Mouse (Mus musculus): ENCODE data around the gene Glo1. TPM values are rescaled to one million over a fixed set of nuclear protein-coding genes. Genes with fewer than 3 reads are reported as not detected.

Gene Glo1
- polyA plus RNA-seq, 1 experiment: 124 TPM

DNA sequence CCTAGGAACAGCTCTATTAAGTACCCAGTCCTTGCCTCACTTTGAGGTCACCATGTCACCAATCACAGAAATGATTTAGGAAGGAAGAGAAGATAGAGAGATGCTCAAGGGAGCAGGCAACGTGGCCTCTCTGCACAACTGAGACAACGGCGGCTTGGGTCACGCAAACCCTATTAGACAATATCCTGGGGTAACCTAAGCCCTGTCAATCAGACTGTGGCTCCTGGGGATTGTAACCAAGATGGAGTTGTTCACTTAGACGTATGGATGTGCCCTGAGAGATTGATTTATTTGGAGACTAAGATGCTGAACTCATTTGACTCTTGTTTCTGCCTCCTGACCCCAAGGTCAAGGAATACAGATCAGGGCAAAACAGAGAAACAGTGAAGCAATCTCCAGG is 32.3 kb downstream of the Glo1 start:
- TF ChIP-seq CTCF (IDR thresholded peaks at IDR 0.05; ENCODE audit: borderline replicate concordance, insufficient read depth, low read length) (no peak), POLR2A (IDR thresholded peaks at IDR 0.05; ENCODE audit: low read depth, low read length) (no peak)
- Histone ChIP-seq H3K4me1 (ENCODE audit: control insufficient read depth, insufficient read depth, low read length) (no peaks in the 10 kb centered on the region), H3K4me3 (ENCODE audit: insufficient read depth, low read length) (no peak overlapping the region), H3K27ac (ENCODE audit: insufficient read depth, low read length) (no peak overlapping the region)

DNA sequence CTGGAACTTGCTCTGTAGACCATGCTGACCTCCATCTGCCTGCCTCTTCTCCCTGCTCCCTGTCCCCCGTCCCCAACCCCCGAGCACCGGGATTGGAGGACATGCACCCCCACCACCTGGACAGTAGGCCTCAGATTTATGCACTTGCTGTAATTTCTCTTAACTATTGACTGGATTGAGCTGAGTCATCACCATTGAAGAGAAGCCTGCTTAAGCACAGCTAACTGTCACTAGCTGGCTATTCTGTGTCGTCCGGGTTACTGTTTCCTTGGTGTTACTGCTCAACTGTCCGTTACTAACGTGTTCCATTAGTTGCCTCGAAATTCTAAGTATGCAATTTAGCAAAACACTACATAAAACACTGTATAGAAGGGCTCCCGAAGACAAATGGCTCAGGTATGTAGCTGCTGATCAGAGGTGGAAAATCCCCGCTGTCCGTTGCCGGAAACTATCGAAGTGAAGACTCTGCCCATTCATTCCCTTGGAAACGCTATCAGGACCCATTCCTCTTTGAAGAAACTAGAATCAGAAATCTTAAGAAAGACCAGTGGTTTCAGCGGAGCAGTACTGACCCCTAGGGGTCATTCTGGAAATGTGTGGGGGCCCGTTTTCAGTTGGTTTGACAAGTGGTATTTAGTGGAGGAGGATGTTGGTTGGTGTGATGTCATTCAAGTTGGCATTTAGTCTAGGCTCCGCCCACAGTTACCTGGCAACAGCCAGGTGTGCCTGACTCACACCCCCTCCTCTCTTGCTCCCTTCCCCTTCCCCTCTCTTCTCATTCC is 36.1 kb downstream of the Glo1 start:
- no peak overlapping the region for H3K4me3 ChIP-seq (ENCODE audit: insufficient read depth, low read length)
- H3K4me1 ChIP-seq (ENCODE audit: control insufficient read depth, insufficient read depth, low read length): no peaks in the 10 kb centered on the region
- no peak overlapping the region for H3K27ac ChIP-seq (ENCODE audit: insufficient read depth, low read length)
- no peak for TF ChIP-seq POLR2A (IDR thresholded peaks at IDR 0.05; ENCODE audit: low read depth, low read length)
- TF ChIP-seq CTCF (IDR thresholded peaks at IDR 0.05; ENCODE audit: borderline replicate concordance, insufficient read depth, low read length): no peak

DNA sequence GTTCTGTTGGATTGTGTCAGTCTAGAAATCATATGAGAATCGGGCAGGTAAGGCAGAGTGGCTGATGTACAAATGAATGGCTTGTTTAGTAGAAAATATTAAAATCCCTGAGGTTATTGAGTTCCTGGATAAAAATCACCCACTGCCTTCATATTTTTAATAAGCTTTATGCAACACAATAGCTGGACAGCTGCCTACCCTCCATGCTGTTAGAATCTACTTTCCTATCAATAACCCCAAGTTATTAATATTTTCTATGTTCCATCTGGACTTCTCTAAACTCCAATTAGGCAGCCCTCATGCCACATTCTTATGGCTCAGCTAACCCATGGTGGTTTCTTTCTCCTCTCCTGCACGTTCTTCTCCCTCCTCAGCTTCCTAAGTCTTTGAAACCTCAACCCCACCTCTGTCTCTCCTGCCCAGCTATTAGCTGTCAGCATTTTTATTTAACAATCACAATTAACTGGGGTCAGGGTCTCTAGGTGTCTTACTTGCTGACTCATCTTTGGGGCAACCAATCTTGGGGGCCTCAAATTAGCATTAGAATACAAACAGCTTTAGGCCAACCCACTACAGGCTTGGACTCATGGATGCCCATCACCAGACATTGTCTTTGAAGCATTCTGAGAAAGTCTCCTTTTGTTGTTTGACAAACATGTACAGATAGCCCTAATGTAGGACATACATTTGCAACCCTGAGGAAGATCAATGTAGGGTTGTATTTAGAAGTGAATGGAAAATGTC is 43.2 kb downstream of the Glo1 start:
- TF ChIP-seq CTCF (IDR thresholded peaks at IDR 0.05; ENCODE audit: borderline replicate concordance, insufficient read depth, low read length) (no peak), POLR2A (IDR thresholded peaks at IDR 0.05; ENCODE audit: low read depth, low read length) (no peak)
- no peak overlapping the region for H3K4me3 ChIP-seq (ENCODE audit: insufficient read depth, low read length)
- no peak overlapping the region for H3K27ac ChIP-seq (ENCODE audit: insufficient read depth, low read length)
- H3K4me1 ChIP-seq (ENCODE audit: control insufficient read depth, insufficient read depth, low read length): no peaks in the 10 kb centered on the region

DNA sequence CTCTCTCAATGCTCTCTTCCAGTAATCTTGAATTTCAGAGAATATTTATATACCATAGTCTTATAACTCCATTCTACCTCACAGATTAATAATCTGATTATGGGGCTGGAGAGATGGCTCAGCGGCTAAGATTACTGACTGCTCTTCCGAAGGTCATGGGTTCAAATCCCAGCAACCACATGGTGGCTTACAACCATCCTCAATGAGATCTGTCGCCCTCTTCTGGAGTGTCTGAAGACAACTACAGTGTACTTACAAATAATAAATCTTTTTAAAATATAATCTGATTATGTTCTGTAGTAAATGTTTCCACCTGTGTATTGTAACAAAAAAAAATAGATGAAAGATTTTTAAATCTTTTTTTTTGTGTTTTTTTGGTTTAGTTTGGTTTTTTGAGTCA is 44.4 kb downstream of the Glo1 start:
- no peak for TF ChIP-seq CTCF (IDR thresholded peaks at IDR 0.05; ENCODE audit: borderline replicate concordance, insufficient read depth, low read length)
- TF ChIP-seq POLR2A (IDR thresholded peaks at IDR 0.05; ENCODE audit: low read depth, low read length): no peak
- no peak overlapping the region for H3K27ac ChIP-seq (ENCODE audit: insufficient read depth, low read length)
- H3K4me3 ChIP-seq (ENCODE audit: insufficient read depth, low read length): no peak overlapping the region
- H3K4me1 ChIP-seq (ENCODE audit: control insufficient read depth, insufficient read depth, low read length): no peaks in the 10 kb centered on the region

DNA sequence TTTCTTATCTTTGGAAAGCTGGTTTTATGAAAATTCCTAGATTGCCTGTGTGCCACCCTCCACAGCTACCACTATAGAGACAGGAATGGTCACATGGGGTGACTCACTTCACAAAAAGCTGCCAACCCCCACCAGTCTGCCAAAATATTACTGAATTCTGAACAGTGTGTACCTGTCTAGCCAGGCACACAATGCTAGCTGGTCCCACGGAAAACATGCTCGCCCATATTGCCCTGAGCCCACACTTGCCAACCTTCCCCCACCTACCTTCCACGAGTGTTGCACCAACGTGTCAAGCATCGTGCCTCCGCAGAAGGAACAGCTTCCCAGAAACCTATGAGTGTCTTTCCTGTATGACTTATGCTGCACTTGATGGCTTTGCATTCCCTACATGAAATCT is 45.5 kb downstream of the Glo1 start:
- H3K4me3 ChIP-seq (ENCODE audit: insufficient read depth, low read length): no peak overlapping the region
- TF ChIP-seq POLR2A (IDR thresholded peaks at IDR 0.05; ENCODE audit: low read depth, low read length) (no peak), CTCF (IDR thresholded peaks at IDR 0.05; ENCODE audit: borderline replicate concordance, insufficient read depth, low read length) (no peak)
- no peak overlapping the region for H3K27ac ChIP-seq (ENCODE audit: insufficient read depth, low read length)
- H3K4me1 ChIP-seq (ENCODE audit: control insufficient read depth, insufficient read depth, low read length): peaks cover 5% of the 10 kb centered on the region

GRCm38 (mm10) chr17:30580781-30581180 is 45.9 kb downstream of the Glo1 start:
- peaks cover 5% of the 10 kb centered on the region for H3K4me1 ChIP-seq (ENCODE audit: control insufficient read depth, insufficient read depth, low read length)
- TF ChIP-seq CTCF (IDR thresholded peaks at IDR 0.05; ENCODE audit: borderline replicate concordance, insufficient read depth, low read length) (no peak), POLR2A (IDR thresholded peaks at IDR 0.05; ENCODE audit: low read depth, low read length) (no peak)
- no peak overlapping the region for H3K4me3 ChIP-seq (ENCODE audit: insufficient read depth, low read length)
- no peak overlapping the region for H3K27ac ChIP-seq (ENCODE audit: insufficient read depth, low read length)

DNA sequence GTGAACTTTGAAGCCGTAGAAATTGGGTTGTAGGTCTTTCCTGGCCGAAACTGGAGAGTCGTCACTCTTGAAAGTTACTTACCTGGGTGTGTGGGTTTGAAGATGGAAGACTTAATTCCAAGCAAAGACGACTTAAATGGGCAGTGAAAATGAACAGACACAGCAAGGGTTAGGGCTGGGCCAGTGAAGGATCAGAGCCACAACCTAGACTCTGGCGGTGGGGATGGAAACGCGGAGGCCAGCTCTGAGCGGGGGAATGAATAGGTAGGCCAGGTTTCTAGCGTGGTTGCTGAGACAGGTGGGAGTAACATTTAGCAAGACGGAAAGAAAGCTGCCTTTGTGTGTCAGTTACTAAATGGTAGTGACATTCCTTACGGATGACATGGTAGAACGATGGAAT is 49.7 kb downstream of the Glo1 start:
- no peak for TF ChIP-seq POLR2A (IDR thresholded peaks at IDR 0.05; ENCODE audit: low read depth, low read length)
- TF ChIP-seq CTCF (IDR thresholded peaks at IDR 0.05; ENCODE audit: borderline replicate concordance, insufficient read depth, low read length): no peak
- Histone ChIP-seq H3K4me1 (ENCODE audit: control insufficient read depth, insufficient read depth, low read length) (peaks cover 5% of the 10 kb centered on the region), H3K4me3 (ENCODE audit: insufficient read depth, low read length) (peak overlapping the region; percentile 48), H3K27ac (ENCODE audit: insufficient read depth, low read length) (no peak overlapping the region)

GRCm38 (mm10) chr17:30575941-30576773 is 50.5 kb downstream of the Glo1 start, which contains the start of gene Btbd9:
TSS of gene Btbd9 (minus strand) at chr17:30576488.
- Histone ChIP-seq H3K27ac (ENCODE audit: insufficient read depth, low read length) (peak within 1 kb of the TSS; percentile 20; the same call in 1 of the 2 replicates), H3K4me3 (ENCODE audit: insufficient read depth, low read length) (peak within 1 kb of the TSS; percentile 55), H3K4me1 (ENCODE audit: control insufficient read depth, insufficient read depth, low read length) (peaks cover 5% of the 10 kb centered on the region)
- TF ChIP-seq CTCF (IDR thresholded peaks at IDR 0.05; ENCODE audit: borderline replicate concordance, insufficient read depth, low read length) (no peak), POLR2A (IDR thresholded peaks at IDR 0.05; ENCODE audit: low read depth, low read length) (peak; percentile 93)

DNA sequence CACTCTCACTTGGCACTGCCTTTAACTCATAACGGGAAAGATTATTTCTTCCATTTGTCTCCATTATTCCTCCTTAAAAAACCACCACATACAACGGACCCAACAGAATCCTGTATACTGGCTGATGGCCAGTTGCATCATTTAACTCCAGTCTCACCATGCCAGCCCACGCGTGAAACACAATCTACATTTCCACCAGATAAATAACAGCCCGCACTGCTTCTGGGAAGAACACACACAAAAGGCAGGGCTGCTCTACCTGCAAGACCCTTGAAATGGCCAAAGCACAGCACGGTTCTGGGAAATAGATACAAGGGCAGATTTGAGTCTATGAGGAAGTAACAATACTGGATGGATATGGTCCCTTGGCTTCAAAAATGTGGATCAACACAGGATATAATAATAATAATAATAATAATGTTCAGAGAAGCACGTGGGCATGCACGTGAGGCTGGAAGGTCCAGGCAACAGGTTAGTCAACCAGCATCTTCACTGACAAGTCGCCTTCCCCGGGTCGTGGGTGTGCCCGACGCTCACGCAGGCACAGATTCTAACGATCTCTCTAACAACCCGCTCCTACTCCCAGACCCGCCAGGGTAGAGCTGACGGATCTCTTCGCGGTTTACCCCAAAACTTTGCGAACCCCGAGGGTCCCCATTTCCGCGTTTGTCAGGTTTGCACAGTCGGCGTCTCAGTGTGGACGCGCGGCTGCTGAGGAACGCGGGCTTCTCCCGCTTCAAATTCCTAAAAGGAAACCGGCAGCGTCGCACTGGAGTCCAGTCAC is 51.4 kb downstream of the Glo1 start:
- TF ChIP-seq POLR2A (IDR thresholded peaks at IDR 0.05; ENCODE audit: low read depth, low read length): 0 out of 2 replicates have a peak, but pooled peaks have one; percentile 26
- TF ChIP-seq CTCF (IDR thresholded peaks at IDR 0.05; ENCODE audit: borderline replicate concordance, insufficient read depth, low read length): no peak
- Histone ChIP-seq H3K27ac (ENCODE audit: insufficient read depth, low read length) (no peak overlapping the region), H3K4me1 (ENCODE audit: control insufficient read depth, insufficient read depth, low read length) (peaks cover 5% of the 10 kb centered on the region), H3K4me3 (ENCODE audit: insufficient read depth, low read length) (peak overlapping the region; percentile 55)

All from embryonic fibroblast, embryonic 13.5 days (primary cell).